Mouse (Mus musculus) forebrain, embryonic 11.5 days (tissue): Measurements from ENCODE around the gene Gpsm2. TPM values are rescaled to one million over a fixed set of nuclear protein-coding genes. Genes with fewer than 3 reads are reported as not detected.

Experiments used
- ATAC-seq: fragments of 200-750 bp; cut with Nextera tagmentation; replicated peaks from 2 replicates; pipeline ENCODE4 v1.8.0; 2017; ENCODE audit warnings: moderate TSS enrichment; ENCODE audit not compliant: low FRiP score
- DNase-seq: peaks from one replicate; pipeline ENCODE4 v3.0.0-alpha.2; 2017; ENCODE audit warnings: low spot score
- H3K27ac ChIP-seq: fragments of 300-500 bp; sonication (generic); 2 replicates; pipeline ENCODE4 v1.5.1; 2014; ENCODE audit warnings: low read depth, low read length
- H3K27me3 ChIP-seq: fragments of 300-500 bp; sonication (generic); 2 replicates; pipeline ENCODE4 v1.6.1; 2014; ENCODE audit warnings: mild to moderate bottlenecking, low read length, mixed read lengths; ENCODE audit not compliant: control insufficient read depth, insufficient read depth
- H3K36me3 ChIP-seq: fragments of 300-500 bp; sonication (generic); 2 replicates; pipeline ENCODE4 v1.6.1; 2014; ENCODE audit warnings: mild to moderate bottlenecking, low read length, moderate library complexity, mixed read lengths; ENCODE audit not compliant: control insufficient read depth, insufficient read depth
- H3K4me1 ChIP-seq: fragments of 300-500 bp; sonication (generic); replicated peaks from 2 replicates; pipeline ENCODE4 v1.6.1; 2014; ENCODE audit warnings: low read length, mixed read lengths; ENCODE audit not compliant: control insufficient read depth, insufficient read depth
- H3K4me2 ChIP-seq: fragments of 300-500 bp; sonication (generic); 2 replicates; pipeline ENCODE4 v1.6.1; 2014; ENCODE audit warnings: low read depth, mild to moderate bottlenecking, low read length, moderate library complexity, mixed read lengths; ENCODE audit not compliant: severe bottlenecking
- H3K4me3 ChIP-seq: fragments of 300-500 bp; sonication (generic); 2 replicates; pipeline ENCODE4 v1.5.1; 2014; ENCODE audit warnings: low read depth, low read length
- H3K9ac ChIP-seq: fragments of 300-500 bp; sonication (generic); 2 replicates; pipeline ENCODE4 v1.6.1; 2014; ENCODE audit warnings: low read length
- H3K9me3 ChIP-seq: fragments of 300-500 bp; sonication (generic); 2 replicates; pipeline ENCODE4 v1.6.1; 2016; ENCODE audit warnings: low read length, mixed read lengths; ENCODE audit not compliant: control insufficient read depth
- WGBS: fragments of 180-500 bp; shearing (Covaris S2); extraction: QIAGEN DNeasy Blood & Tissue Kit; methylation state at CpG from one replicate; pipeline ENCODE4 v1.1.7; 2014; 5-methylcytosine and 5-hydroxymethylcytosine counted together
- polyA plus RNA-seq: library from polyadenylated mRNA; unstranded; fragments of >200 nt; fragmentation: Nextera tagmentation; extraction: Ambion mirVana; gene quantifications from 2 replicates; pipeline ENCODE4 v1.2.1, GENCODE M21; 2014

Gpsm2 gene
- polyA plus RNA-seq, 1 experiment from 2014 or later = 120 TPM

GRCm38 (mm10) chr3:108719357-108719756 is 2.8 kb downstream of the Gpsm2 start:
- H3K4me3 ChIP-seq = no peak overlapping the region
- DNase-seq (no peak), ATAC-seq (no peak)
- H3K9me3 ChIP-seq = no peaks in the 10 kb centered on the region
- H3K4me1 ChIP-seq = peaks cover 8% of the 10 kb centered on the region; the same call in 1 of the 2 replicates
- H3K36me3 ChIP-seq = no peaks in the 10 kb centered on the region; the same call in 1 of the 2 replicates
- 85% methylated on average over 2 of the region's 2 CpGs for WGBS
- no peak overlapping the region for H3K9ac ChIP-seq
- no peak overlapping the region for H3K27ac ChIP-seq
- no peak overlapping the region for H3K4me2 ChIP-seq
- H3K27me3 ChIP-seq = no peaks in the 10 kb centered on the region

GRCm38 (mm10) chr3:108717896-108718502 is 4.1 kb downstream of the Gpsm2 start:
- Histone ChIP-seq H3K4me3 (no peak overlapping the region), H3K27me3 (no peaks in the 10 kb centered on the region), H3K9ac (no peak overlapping the region), H3K36me3 (no peaks in the 10 kb centered on the region; the same call in 1 of the 2 replicates), H3K4me2 (no peak overlapping the region), H3K4me1 (peaks cover 9% of the 10 kb centered on the region), H3K9me3 (no peaks in the 10 kb centered on the region; the same call in 1 of the 2 replicates), H3K27ac (no peak overlapping the region)
- 86% methylated on average over 3 of the region's 3 CpGs for WGBS
- DNase-seq = no peak
- ATAC-seq = no peak

- Histone ChIP-seq H3K36me3 (no peaks in the 10 kb centered on the region; the same call in 1 of the 2 replicates), H3K27ac (no peak overlapping the region), H3K9me3 (no peaks in the 10 kb centered on the region; the same call in 1 of the 2 replicates), H3K27me3 (no peaks in the 10 kb centered on the region), H3K4me1 (peaks cover 5% of the 10 kb centered on the region; the same call in 1 of the 2 replicates), H3K9ac (no peak overlapping the region), H3K4me3 (no peak overlapping the region), H3K4me2 (no peak overlapping the region)
- DNase-seq = no peak
- WGBS = 94% methylated on average over 4 of the region's 4 CpGs
- no peak for ATAC-seq
Observed at GRCm38 (mm10) chr3:108714837-108715236, 7.3 kb downstream of the Gpsm2 start.

GRCm38 (mm10) chr3:108713065-108713675 is 8.9 kb downstream of the Gpsm2 start:
- no peak overlapping the region for H3K4me2 ChIP-seq
- no peak for ATAC-seq
- H3K9me3 ChIP-seq = no peaks in the 10 kb centered on the region; the same call in 1 of the 2 replicates
- H3K4me3 ChIP-seq = no peak overlapping the region
- no peaks in the 10 kb centered on the region for H3K27me3 ChIP-seq
- H3K27ac ChIP-seq = no peak overlapping the region
- no peak for DNase-seq
- no peak overlapping the region for H3K9ac ChIP-seq
- WGBS = 57% methylated on average over 3 of the region's 3 CpGs
- peaks cover 3% of the 10 kb centered on the region; the same call in 1 of the 2 replicates for H3K4me1 ChIP-seq
- H3K36me3 ChIP-seq = no peaks in the 10 kb centered on the region; the same call in 1 of the 2 replicates

GRCm38 (mm10) chr3:108711296-108711695 is 10.8 kb downstream of the Gpsm2 start:
- peaks cover 3% of the 10 kb centered on the region; the same call in 1 of the 2 replicates for H3K4me1 ChIP-seq
- no peak overlapping the region for H3K27ac ChIP-seq
- H3K9ac ChIP-seq = no peak overlapping the region
- no peaks in the 10 kb centered on the region; the same call in 1 of the 2 replicates for H3K36me3 ChIP-seq
- H3K27me3 ChIP-seq = no peaks in the 10 kb centered on the region
- 93% methylated on average over 5 of the region's 5 CpGs for WGBS
- DNase-seq (no peak), ATAC-seq (no peak)
- H3K4me2 ChIP-seq = no peak overlapping the region
- no peak overlapping the region for H3K4me3 ChIP-seq
- no peaks in the 10 kb centered on the region; the same call in 1 of the 2 replicates for H3K9me3 ChIP-seq

- 94% methylated on average over 8 of the region's 8 CpGs for WGBS
- H3K4me1 ChIP-seq = no peaks in the 10 kb centered on the region
- no peak overlapping the region for H3K4me2 ChIP-seq
- DNase-seq = no peak
- H3K27ac ChIP-seq = no peak overlapping the region
- no peaks in the 10 kb centered on the region for H3K9me3 ChIP-seq
- H3K9ac ChIP-seq = no peak overlapping the region
- H3K4me3 ChIP-seq = no peak overlapping the region
- no peak for ATAC-seq
- no peaks in the 10 kb centered on the region for H3K27me3 ChIP-seq
- peaks cover 4% of the 10 kb centered on the region for H3K36me3 ChIP-seq
Observed at GRCm38 (mm10) chr3:108702789-108703188, 19.3 kb downstream of the Gpsm2 start.

- Histone ChIP-seq H3K36me3 (peaks cover 7% of the 10 kb centered on the region), H3K4me1 (no peaks in the 10 kb centered on the region), H3K27me3 (no peaks in the 10 kb centered on the region), H3K4me3 (no peak overlapping the region), H3K9me3 (no peaks in the 10 kb centered on the region), H3K27ac (no peak overlapping the region), H3K9ac (no peak overlapping the region), H3K4me2 (no peak overlapping the region)
- WGBS = 83% methylated on average over 1 of the region's 1 CpGs
- ATAC-seq (no peak), DNase-seq (no peak)
Observed at GRCm38 (mm10) chr3:108701256-108701655, 20.9 kb downstream of the Gpsm2 start.

- no peak overlapping the region for H3K27ac ChIP-seq
- no peak overlapping the region for H3K4me3 ChIP-seq
- H3K9me3 ChIP-seq = no peaks in the 10 kb centered on the region
- H3K9ac ChIP-seq = no peak overlapping the region
- no peak for ATAC-seq
- H3K36me3 ChIP-seq = peaks cover 7% of the 10 kb centered on the region
- H3K4me1 ChIP-seq = no peaks in the 10 kb centered on the region
- WGBS = 90% methylated on average over 4 of the region's 4 CpGs
- H3K27me3 ChIP-seq = no peaks in the 10 kb centered on the region
- DNase-seq = no peak
- H3K4me2 ChIP-seq = no peak overlapping the region
Observed at GRCm38 (mm10) chr3:108699786-108700185, 22.3 kb downstream of the Gpsm2 start.
